Mouse (Mus musculus): ENCODE data around the gene Gm19684.
"Not testable (repeated sequence)": the region's sequence is repeated elsewhere in the genome, so short reads cannot be mapped to it uniquely, and the experiment has no call there.

The Gm19684 gene

GRCm38 (mm10) chr17:36131516-36132265, 10.2 kb downstream of the Gm19684 start:
- in situ Hi-C loops (cut with MboI) = no loop called here

GRCm38 (mm10) chr17:36135421-36136231, 14.1 kb downstream of the Gm19684 start:
- in situ Hi-C loops (cut with MboI) = not testable (repeated sequence)

- in situ Hi-C loops (cut with MboI) = not testable (repeated sequence)
Measured at GRCm38 (mm10) chr17:36136299-36136848, 14.9 kb downstream of the Gm19684 start.

- in situ Hi-C loops (cut with MboI) = no loop called here
Measured at GRCm38 (mm10) chr17:36145111-36145860, 23.8 kb downstream of the Gm19684 start.

- in situ Hi-C loops (cut with MboI) = not testable (repeated sequence)
Measured at GRCm38 (mm10) chr17:36145861-36146156, 24.3 kb downstream of the Gm19684 start.

GRCm38 (mm10) chr17:36146937-36147336, 25.5 kb downstream of the Gm19684 start:
- in situ Hi-C loops (cut with MboI) = not testable (repeated sequence)

GRCm38 (mm10) chr17:36148468-36148867, 27.0 kb downstream of the Gm19684 start:
- in situ Hi-C loops (cut with MboI) = not testable (repeated sequence)

- in situ Hi-C loops (cut with MboI) = not testable (repeated sequence)
Measured at GRCm38 (mm10) chr17:36151200-36151599, 29.7 kb downstream of the Gm19684 start.

- in situ Hi-C loops (cut with MboI) = no loop called here
Measured at GRCm38 (mm10) chr17:36154271-36155149, 33.0 kb downstream of the Gm19684 start.

- in situ Hi-C loops (cut with MboI) = not testable (repeated sequence)
Measured at GRCm38 (mm10) chr17:36157782-36158181, 36.3 kb downstream of the Gm19684 start.

GRCm38 (mm10) chr17:36158264-36158663, 36.8 kb downstream of the Gm19684 start:
- in situ Hi-C loops (cut with MboI) = not testable (repeated sequence)

- in situ Hi-C loops (cut with MboI) = no loop called here
Measured at GRCm38 (mm10) chr17:36161129-36162051, 39.9 kb downstream of the Gm19684 start.

- in situ Hi-C loops (cut with MboI) = not testable (repeated sequence)
Measured at GRCm38 (mm10) chr17:36166901-36167300, 45.4 kb downstream of the Gm19684 start.

- in situ Hi-C loops (cut with MboI) = no loop called here
Measured at GRCm38 (mm10) chr17:36167306-36168038, 46.0 kb downstream of the Gm19684 start.

- in situ Hi-C loops (cut with MboI) = no loop called here
Measured at GRCm38 (mm10) chr17:36168039-36168652, 46.7 kb downstream of the Gm19684 start, which contains the start of gene Gm8909. Gm8909 (minus strand) TSS chr17:36168537.

GRCm38 (mm10) chr17:36169094-36169493, 47.6 kb downstream of the Gm19684 start:
- in situ Hi-C loops (cut with MboI) = not testable (repeated sequence)

- in situ Hi-C loops (cut with MboI) = no loop called here
Measured at GRCm38 (mm10) chr17:36169753-36170152, 48.3 kb downstream of the Gm19684 start.

- in situ Hi-C loops (cut with MboI) = no loop called here
Measured at GRCm38 (mm10) chr17:36170287-36170814, 48.9 kb downstream of the Gm19684 start.

All from mature B cell (primary cell).